Mouse (Mus musculus) forebrain, embryonic 14.5 days (tissue): ENCODE measurements around the gene Nudt16. TPM values are rescaled to one million over a fixed set of nuclear protein-coding genes. Genes with fewer than 3 reads are reported as not detected.

Source experiments
- ATAC-seq: fragments of 200-750 bp; cut with Nextera tagmentation; 2 replicates; pipeline ENCODE4 v1.8.0; 2017; ENCODE audit warnings: mild to moderate bottlenecking, moderate library complexity
- DNase-seq: peaks from one replicate; pipeline ENCODE4 v3.0.0-alpha.2; 2015; ENCODE audit warnings: low spot score
- H3K27ac ChIP-seq: fragments of 300-500 bp; sonication (generic); 2 replicates; pipeline ENCODE4 v1.5.1; 2014; ENCODE audit warnings: low read depth, mild to moderate bottlenecking, control low read depth, low read length, moderate library complexity
- H3K27me3 ChIP-seq: fragments of 300-500 bp; sonication (generic); replicated peaks from 2 replicates; pipeline ENCODE4 v1.6.1; 2014; ENCODE audit warnings: low read length, control low read depth, mixed read lengths; ENCODE audit not compliant: control insufficient read depth, insufficient read depth
- H3K36me3 ChIP-seq: fragments of 300-500 bp; sonication (generic); 2 replicates; pipeline ENCODE4 v1.6.1; 2014; ENCODE audit warnings: low read length, control low read depth; ENCODE audit not compliant: control insufficient read depth, insufficient read depth
- H3K4me1 ChIP-seq: fragments of 300-500 bp; sonication (generic); 2 replicates; pipeline ENCODE4 v1.6.1; 2014; ENCODE audit warnings: antibody characterized with exemption, low read length, control low read depth; ENCODE audit not compliant: control insufficient read depth, insufficient read depth
- H3K4me2 ChIP-seq: fragments of 300-500 bp; sonication (generic); 2 replicates; pipeline ENCODE4 v1.6.1; 2014; ENCODE audit warnings: mild to moderate bottlenecking, control low read depth, low read length
- H3K4me3 ChIP-seq: fragments of 300-500 bp; sonication (generic); 2 replicates; pipeline ENCODE4 v1.5.1; 2014; ENCODE audit warnings: low read depth, low read length, control low read depth
- H3K9ac ChIP-seq: fragments of 300-500 bp; sonication (generic); 2 replicates; pipeline ENCODE4 v1.6.1; 2014; ENCODE audit warnings: mild to moderate bottlenecking, low read length, control low read depth, moderate library complexity
- H3K9me3 ChIP-seq: fragments of 300-500 bp; sonication (generic); replicated peaks from 2 replicates; pipeline ENCODE4 v1.6.1; 2016; ENCODE audit warnings: low read length, control low read depth, mixed read lengths; ENCODE audit not compliant: control insufficient read depth
- WGBS: fragments of 180-500 bp; shearing (Covaris S2); extraction: QIAGEN DNeasy Blood & Tissue Kit; methylation state at CpG from one replicate; pipeline ENCODE4 v1.1.7; 2014; 5-methylcytosine and 5-hydroxymethylcytosine counted together
- polyA plus RNA-seq: library from polyadenylated mRNA; unstranded; fragments of >200 nt; fragmentation: Nextera tagmentation; extraction: Ambion mirVana; gene quantifications from 2 replicates; pipeline ENCODE4 v1.2.1, GENCODE M21; 2014

The Nudt16 gene
- polyA plus RNA-seq, 1 experiment from 2014 or later = 31.5 TPM

- Histone ChIP-seq H3K4me3 (no peak overlapping the region), H3K9ac (no peak overlapping the region), H3K9me3 (no peaks in the 10 kb centered on the region), H3K27ac (no peak overlapping the region), H3K4me1 (no peaks in the 10 kb centered on the region), H3K4me2 (no peak overlapping the region), H3K36me3 (no peaks in the 10 kb centered on the region), H3K27me3 (no peaks in the 10 kb centered on the region)
- ATAC-seq (no peak), DNase-seq (no peak)
- 61% methylated on average over 1 of the region's 1 CpGs for WGBS
Observed at GRCm38 (mm10) chr9:105101911-105102310, 29.7 kb downstream of the Nudt16 start.

DNA sequence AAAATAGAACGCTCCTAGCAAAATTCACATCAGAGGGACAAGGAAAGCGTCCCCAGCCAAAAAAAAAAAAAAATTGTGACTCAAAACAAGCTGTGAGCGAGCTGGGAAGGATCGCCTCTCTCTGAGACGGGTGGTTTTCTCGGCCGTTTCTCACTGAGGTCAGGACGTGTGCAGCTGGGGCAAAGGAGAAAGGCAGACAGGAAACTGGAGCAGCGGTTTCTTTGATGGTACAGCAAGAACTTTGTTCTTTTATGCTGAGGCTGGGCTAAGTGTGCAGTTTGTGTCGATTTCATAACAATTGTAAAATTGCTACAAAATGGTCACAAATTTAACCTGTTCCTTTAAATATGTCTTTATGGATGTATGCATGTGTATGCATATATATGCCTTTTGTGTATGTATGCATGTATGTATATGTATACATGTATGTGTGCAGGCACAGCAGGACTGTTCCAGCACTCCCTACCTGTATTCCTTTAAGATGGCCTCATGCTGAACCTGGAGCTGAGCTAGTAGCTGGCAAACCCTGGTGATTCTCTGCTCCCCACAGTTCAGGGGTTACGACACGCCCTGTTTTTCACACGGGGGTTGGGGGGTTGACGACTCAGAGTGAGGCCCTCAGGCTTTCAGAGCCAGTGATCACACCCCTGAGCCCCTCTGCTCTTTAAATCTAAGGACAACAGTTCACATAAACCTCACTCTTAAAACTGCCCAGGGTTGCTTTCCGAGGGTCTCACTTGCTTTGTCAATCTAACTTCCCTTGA is 30.6 kb downstream of the Nudt16 start:
- H3K9me3 ChIP-seq = no peaks in the 10 kb centered on the region
- no peak overlapping the region for H3K4me2 ChIP-seq
- no peaks in the 10 kb centered on the region for H3K4me1 ChIP-seq
- DNase-seq = no peak
- H3K27ac ChIP-seq = no peak overlapping the region
- H3K36me3 ChIP-seq = no peaks in the 10 kb centered on the region
- WGBS = 77% methylated on average over 15 of the region's 15 CpGs
- H3K27me3 ChIP-seq = no peaks in the 10 kb centered on the region
- no peak overlapping the region for H3K9ac ChIP-seq
- no peak for ATAC-seq
- no peak overlapping the region for H3K4me3 ChIP-seq

DNA sequence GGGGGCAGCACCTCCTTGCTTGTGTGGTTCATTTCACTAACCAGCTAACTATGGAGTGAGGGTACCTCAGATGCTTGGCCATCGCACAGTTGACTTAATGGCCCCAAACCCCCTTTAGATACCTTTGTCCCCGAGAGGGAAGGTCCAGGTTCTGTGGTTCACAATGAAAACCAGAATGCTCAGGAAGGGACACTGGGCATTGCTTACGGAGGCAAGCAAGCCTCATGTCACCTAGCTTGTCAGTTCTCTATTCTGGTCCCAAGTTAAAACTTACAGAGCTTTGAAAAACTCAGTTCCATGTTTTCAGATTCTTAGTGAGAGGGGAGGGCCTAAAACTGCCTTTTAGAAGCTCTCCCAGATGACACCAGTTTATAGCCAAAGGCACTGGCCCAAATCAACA is 51.4 kb downstream of the Nudt16 start:
- no peaks in the 10 kb centered on the region for H3K4me1 ChIP-seq
- ATAC-seq = no peak
- H3K9ac ChIP-seq = no peak overlapping the region
- 92% methylated on average over 3 of the region's 3 CpGs for WGBS
- H3K4me2 ChIP-seq = no peak overlapping the region
- no peak overlapping the region for H3K27ac ChIP-seq
- peaks cover 24% of the 10 kb centered on the region for H3K36me3 ChIP-seq
- H3K27me3 ChIP-seq = no peaks in the 10 kb centered on the region
- H3K9me3 ChIP-seq = no peaks in the 10 kb centered on the region
- H3K4me3 ChIP-seq = no peak overlapping the region
- DNase-seq = no peak

Other genes with a start within 250 kb of the Nudt16 start
- gene Mrpl3, start 78.6 kb downstream of the Nudt16 start, polyA plus RNA-seq = 106 and 108 TPM in 2 replicates
- not detected in 2 replicates for gene 1700080E11Rik, start 13.3 kb upstream of the Nudt16 start, polyA plus RNA-seq